Mouse (Mus musculus) brain, embryonic 14.5 days (tissue): Measurements from ENCODE around the gene Dazap1.

Source experiments
- CTCF ChIP-seq: fragments of 200-500 bp; IDR thresholded peaks from 2 replicates; pipeline ENCODE4 v1.5.1; 2012; ENCODE audit warnings: inconsistent platforms, mild to moderate bottlenecking, moderate library complexity, borderline replicate concordance; ENCODE audit not compliant: insufficient read depth, insufficient read length; ENCODE audit errors: extremely low read depth
- POLR2A ChIP-seq: fragments of 200-500 bp; IDR thresholded peaks from 2 replicates; pipeline ENCODE4 v1.6.1; 2012; ENCODE audit warnings: mild to moderate bottlenecking, inconsistent platforms, borderline replicate concordance; ENCODE audit not compliant: poor library complexity, insufficient read depth, insufficient read length, severe bottlenecking; ENCODE audit errors: extremely low read depth

- TF ChIP-seq CTCF, result no peak
- no peak for TF ChIP-seq POLR2A
Observed at GRCm38 (mm10) chr10:80325045-80325444, 63.8 kb downstream of the Dazap1 start.
